Mouse (Mus musculus) heart, postnatal 0 days (tissue): ENCODE data around the gene Upb1. TPM values are rescaled to one million over a fixed set of nuclear protein-coding genes. Genes with fewer than 3 reads are reported as not detected.
"Not testable (repeated sequence)": the region's sequence is repeated elsewhere in the genome, so short reads cannot be mapped to it uniquely, and the experiment has no call there.

Source experiments
- ATAC-seq: fragments of 200-750 bp; cut with Nextera tagmentation; 2 replicates; pipeline ENCODE4 v1.8.0; 2017; ENCODE audit warnings: low read depth, moderate number of reproducible peaks, moderate library complexity; ENCODE audit not compliant: insufficient read depth
- DNase-seq: peaks from one replicate; pipeline ENCODE4 v3.0.0-alpha.2; 2016; ENCODE audit warnings: low spot score
- H3K27ac ChIP-seq: fragments of 300-500 bp; sonication (generic); 2 replicates; pipeline ENCODE4 v1.5.1; 2014; ENCODE audit warnings: low read depth, mild to moderate bottlenecking
- H3K27me3 ChIP-seq: fragments of 300-500 bp; sonication (generic); 2 replicates; pipeline ENCODE4 v1.6.1; 2014; ENCODE audit warnings: low read length, mixed read lengths; ENCODE audit not compliant: control insufficient read depth, insufficient read depth
- H3K36me3 ChIP-seq: fragments of 300-500 bp; sonication (generic); replicated peaks from 2 replicates; pipeline ENCODE4 v1.6.1; 2014; ENCODE audit warnings: low read length, mixed read lengths; ENCODE audit not compliant: control insufficient read depth, insufficient read depth
- H3K4me1 ChIP-seq: fragments of 300-500 bp; sonication (generic); 2 replicates; pipeline ENCODE4 v1.6.1; 2014; ENCODE audit warnings: antibody characterized with exemption; ENCODE audit not compliant: control insufficient read depth, insufficient read depth
- H3K4me2 ChIP-seq: fragments of 300-500 bp; sonication (generic); 2 replicates; pipeline ENCODE4 v1.6.1; 2014; ENCODE audit warnings: low read depth, mild to moderate bottlenecking, low read length, moderate library complexity
- H3K4me3 ChIP-seq: fragments of 300-500 bp; sonication (generic); 2 replicates; pipeline ENCODE4 v1.5.1; 2014; ENCODE audit warnings: low read depth, low read length
- H3K9ac ChIP-seq: fragments of 300-500 bp; sonication (generic); replicated peaks from 2 replicates; pipeline ENCODE4 v1.6.1; 2014; ENCODE audit warnings: low read depth, low read length, mixed read lengths
- H3K9me3 ChIP-seq: fragments of 300-500 bp; sonication (generic); replicated peaks from 2 replicates; pipeline ENCODE4 v1.6.1; 2016; ENCODE audit warnings: low read length; ENCODE audit not compliant: control insufficient read depth
- CTCF ChIP-seq: IDR thresholded peaks from 2 replicates; pipeline ENCODE4 v1.5.1; 2016; ENCODE audit warnings: antibody characterized with exemption, control low read depth, low read depth
- EP300 ChIP-seq: IDR thresholded peaks from 2 replicates; pipeline ENCODE4 v1.6.1; 2016; ENCODE audit warnings: antibody characterized with exemption, low read depth
- WGBS: fragments of 180-500 bp; shearing (Covaris S2); extraction: QIAGEN DNeasy Blood & Tissue Kit; methylation state at CpG from one replicate; pipeline ENCODE4 v1.1.7; 2014; 5-methylcytosine and 5-hydroxymethylcytosine counted together
- polyA plus RNA-seq: library from polyadenylated mRNA; unstranded; fragments of >200 nt; fragmentation: Nextera tagmentation; extraction: Ambion mirVana; gene quantifications from 2 replicates; pipeline ENCODE4 v1.2.1, GENCODE M21; 2015
- total RNA-seq: library from RNA; depleted of rRNA; stranded (reverse); fragments of >200 nt; gene quantifications from 2 replicates; pipeline ENCODE4 v1.2.3, GENCODE M21; 2014; ENCODE audit warnings: low replicate concordance; rRNA removed

Upb1 gene
- 0.66 TPM in 1 of 2 replicates, not detected in the other for total RNA-seq
- 0.86 and 1.1 TPM in 2 replicates for polyA plus RNA-seq

GRCm38 (mm10) chr10:75400958-75401357, at the start of gene Upb1:
TSS of gene Upb1 (plus strand) at chr10:75401115.
- TF ChIP-seq CTCF (peak; percentile 58), EP300 (no peak)
- DNase-seq (no peak), ATAC-seq (no peak)
- no peaks in the 10 kb centered on the region for H3K4me1 ChIP-seq
- no peaks in the 10 kb centered on the region for H3K36me3 ChIP-seq
- H3K4me2 ChIP-seq = no peak within 1 kb of the TSS
- H3K9ac ChIP-seq = no peak within 1 kb of the TSS
- no peaks in the 10 kb centered on the region for H3K9me3 ChIP-seq
- no peak within 1 kb of the TSS for H3K27ac ChIP-seq
- no peaks in the 10 kb centered on the region for H3K27me3 ChIP-seq
- no peak within 1 kb of the TSS for H3K4me3 ChIP-seq
- 68% methylated on average over 4 of the region's 4 CpGs for WGBS

- Histone ChIP-seq H3K4me1 (peaks cover 5% of the 10 kb centered on the region; the same call in 1 of the 2 replicates), H3K27me3 (no peaks in the 10 kb centered on the region), H3K9ac (no peak overlapping the region), H3K36me3 (no peaks in the 10 kb centered on the region), H3K4me2 (no peak overlapping the region), H3K27ac (no peak overlapping the region), H3K4me3 (no peak overlapping the region), H3K9me3 (no peaks in the 10 kb centered on the region)
- WGBS = 86% methylated on average over 12 of the region's 12 CpGs
- TF ChIP-seq EP300 (no peak), CTCF (no peak)
- DNase-seq (no peak), ATAC-seq (no peak)
Measured at GRCm38 (mm10) chr10:75352541-75352940, 48.4 kb upstream of the Upb1 start.

GRCm38 (mm10) chr10:75353838-75354241, 47.1 kb upstream of the Upb1 start:
- H3K4me2 ChIP-seq, H3K36me3 ChIP-seq, H3K9me3 ChIP-seq, H3K4me3 ChIP-seq, H3K9ac ChIP-seq, H3K27me3 ChIP-seq, H3K4me1 ChIP-seq, DNase-seq: not testable (repeated sequence)
- WGBS = 44% methylated on average over 9 of the region's 9 CpGs
- peak; percentile 44 for ATAC-seq
- H3K27ac ChIP-seq = peak overlapping the region; percentile 34; the same call in 1 of the 2 replicates

- DNase-seq (no peak), ATAC-seq (no peak)
- Histone ChIP-seq H3K27me3 (no peaks in the 10 kb centered on the region), H3K4me2 (no peak overlapping the region), H3K4me1 (peaks cover 5% of the 10 kb centered on the region; the same call in 1 of the 2 replicates), H3K4me3 (no peak overlapping the region), H3K36me3 (no peaks in the 10 kb centered on the region), H3K9me3 (no peaks in the 10 kb centered on the region), H3K9ac (no peak overlapping the region), H3K27ac (no peak overlapping the region)
- WGBS = 37% methylated on average over 4 of the region's 4 CpGs
- TF ChIP-seq EP300 = no peak
- TF ChIP-seq CTCF = no peak
Measured at GRCm38 (mm10) chr10:75355341-75355740, 45.6 kb upstream of the Upb1 start.

GRCm38 (mm10) chr10:75364214-75364690, 36.7 kb upstream of the Upb1 start:
- 0 out of 2 replicates have a peak, but pooled peaks have one; percentile 29 for TF ChIP-seq EP300
- DNase-seq = peak; percentile 84
- H3K9me3 ChIP-seq, H3K36me3 ChIP-seq, H3K4me3 ChIP-seq, H3K27me3 ChIP-seq, H3K9ac ChIP-seq: not testable (repeated sequence)
- 8% methylated on average over 1 of the region's 1 CpGs for WGBS
- peaks cover 15% of the 10 kb centered on the region for H3K4me1 ChIP-seq
- ATAC-seq = peak; percentile 91
- peak overlapping the region; percentile 82 for H3K27ac ChIP-seq
- H3K4me2 ChIP-seq = peak overlapping the region; percentile 42; the same call in 1 of the 2 replicates

- peak overlapping the region; percentile 42; the same call in 1 of the 2 replicates for H3K4me2 ChIP-seq
- DNase-seq (no peak), ATAC-seq (0 out of 2 replicates have a peak, but pooled peaks have one; percentile 12)
- H3K9ac ChIP-seq = no peak overlapping the region
- H3K36me3 ChIP-seq = no peaks in the 10 kb centered on the region
- H3K4me3 ChIP-seq = no peak overlapping the region
- peak overlapping the region; percentile 82 for H3K27ac ChIP-seq
- no peaks in the 10 kb centered on the region for H3K27me3 ChIP-seq
- H3K9me3 ChIP-seq = no peaks in the 10 kb centered on the region
- peaks cover 15% of the 10 kb centered on the region for H3K4me1 ChIP-seq
- TF ChIP-seq CTCF (no peak), EP300 (no peak)
- 56% methylated on average over 9 of the region's 9 CpGs for WGBS
Measured at GRCm38 (mm10) chr10:75364796-75365195, 36.1 kb upstream of the Upb1 start.
